Mouse (Mus musculus): ENCODE data around the gene Omd. TPM values are rescaled to one million over a fixed set of nuclear protein-coding genes. Genes with fewer than 3 reads are reported as not detected.

The Omd gene
- total RNA-seq (2021): 1 to 10 TPM; 2.4 to 3.8 TPM
- long read RNA-seq, experiment 1, partial matches to known transcripts: 0 of 2 reads
- long read RNA-seq, experiment 1, other reads (novel, unspliced or antisense): 0 of 2 reads
- long read RNA-seq, experiment 2, partial matches to known transcripts: 0 of 2 reads
- long read RNA-seq, experiment 2, other reads (novel, unspliced or antisense): 0 of 2 reads

GRCm38 (mm10) chr13:49581541-49582530 is at the start of gene Omd:
Omd (plus strand) TSS chr13:49582462.
- intact Hi-C loops (cut with DNase I; ENCODE audit: low total_unique reads): no loop called here

GRCm38 (mm10) chr13:49536946-49537345 is 45.3 kb upstream of the Omd start:
- intact Hi-C loops (cut with DNase I; ENCODE audit: low total_unique reads): no loop called here
- no peak for DNase-seq

More at GRCm38 (mm10) chr13:49581541-49582530, at the start of gene Omd:
- no peak for DNase-seq

GRCm38 (mm10) chr13:49538693-49539092 is 43.6 kb upstream of the Omd start:
- intact Hi-C loops (cut with DNase I; ENCODE audit: low total_unique reads): no loop called here
- no peak for DNase-seq

GRCm38 (mm10) chr13:49544279-49544678 is 38.0 kb upstream of the Omd start, which contains the start of gene Aspn:
Aspn (plus strand) TSS chr13:49544443.
- DNase-seq: no peak
- intact Hi-C loops (cut with DNase I; ENCODE audit: low total_unique reads): no loop called here

GRCm38 (mm10) chr13:49545646-49546045 is 36.6 kb upstream of the Omd start:
- intact Hi-C loops (cut with DNase I; ENCODE audit: low total_unique reads): no loop called here
- DNase-seq: peak; percentile 6

GRCm38 (mm10) chr13:49546517-49546916 is 35.7 kb upstream of the Omd start:
- DNase-seq: peak; percentile 9
- intact Hi-C loops (cut with DNase I; ENCODE audit: low total_unique reads): no loop called here

- intact Hi-C loops (cut with DNase I; ENCODE audit: low total_unique reads): no loop called here
- no peak for DNase-seq
These were observed 34.6 kb upstream of the Omd start for GRCm38 (mm10) chr13:49547563-49548150.

GRCm38 (mm10) chr13:49549616-49550015 is 32.6 kb upstream of the Omd start:
- intact Hi-C loops (cut with DNase I; ENCODE audit: low total_unique reads): loop anchor here (10.0 kb wide), 1 partner anchor 95 kb away; no protein-coding TSS in a partner anchor
- DNase-seq: no peak

- no peak for DNase-seq
- intact Hi-C loops (cut with DNase I; ENCODE audit: low total_unique reads): loop anchor here (10.0 kb wide), 1 partner anchor 90 kb away; no protein-coding TSS in a partner anchor
These were observed 27.7 kb upstream of the Omd start for GRCm38 (mm10) chr13:49554519-49554918.

- peak; percentile 22 for DNase-seq
- intact Hi-C loops (cut with DNase I; ENCODE audit: low total_unique reads): loop anchor here (10.0 kb wide), 1 partner anchor 89 kb away; no protein-coding TSS in a partner anchor
These were observed 26.1 kb upstream of the Omd start for GRCm38 (mm10) chr13:49556203-49556602.

- DNase-seq: no peak
- intact Hi-C loops (cut with DNase I; ENCODE audit: low total_unique reads): loop anchor here (10.0 kb wide), 1 partner anchor 88 kb away; no protein-coding TSS in a partner anchor
These were observed 25.3 kb upstream of the Omd start for GRCm38 (mm10) chr13:49556924-49557323.

- peak; percentile 53 for DNase-seq
- intact Hi-C loops (cut with DNase I; ENCODE audit: low total_unique reads): loop anchor here (10.0 kb wide), 1 partner anchor 86 kb away; no protein-coding TSS in a partner anchor
These were observed 23.1 kb upstream of the Omd start for GRCm38 (mm10) chr13:49559185-49559584.

- intact Hi-C loops (cut with DNase I; ENCODE audit: low total_unique reads): no loop called here
- no peak for DNase-seq
These were observed 21.4 kb upstream of the Omd start for GRCm38 (mm10) chr13:49560886-49561285.

GRCm38 (mm10) chr13:49564347-49564746 is 17.9 kb upstream of the Omd start:
- intact Hi-C loops (cut with DNase I; ENCODE audit: low total_unique reads): no loop called here
- DNase-seq: no peak

GRCm38 (mm10) chr13:49570371-49570770 is 11.9 kb upstream of the Omd start:
- intact Hi-C loops (cut with DNase I; ENCODE audit: low total_unique reads): no loop called here
- DNase-seq: no peak

- DNase-seq: no peak
- intact Hi-C loops (cut with DNase I; ENCODE audit: low total_unique reads): no loop called here
These were observed 10.8 kb upstream of the Omd start for GRCm38 (mm10) chr13:49571418-49571817.

- DNase-seq: no peak
- intact Hi-C loops (cut with DNase I; ENCODE audit: low total_unique reads): no loop called here
These were observed 1.6 kb downstream of the Omd start for GRCm38 (mm10) chr13:49583859-49584258.

GRCm38 (mm10) chr13:49584307-49585005 is 2.2 kb downstream of the Omd start:
- intact Hi-C loops (cut with DNase I; ENCODE audit: low total_unique reads): no loop called here
- DNase-seq: peak; percentile 54

GRCm38 (mm10) chr13:49586062-49586461 is 3.8 kb downstream of the Omd start:
- no peak for DNase-seq
- intact Hi-C loops (cut with DNase I; ENCODE audit: low total_unique reads): no loop called here

Data from gastrocnemius, postnatal 14 days (tissue).